Mouse (Mus musculus): ENCODE data around the gene Pskh1. TPM values are rescaled to one million over a fixed set of nuclear protein-coding genes. Genes with fewer than 3 reads are reported as not detected.

Pskh1 gene
- polyA plus RNA-seq, 1 experiment from 2014 or later, result 19.5 TPM

- Histone ChIP-seq H3K27me3 (no peaks in the 10 kb centered on the region), H3K27ac (no peak overlapping the region), H3K4me1 (replicated peaks) (peaks cover 71% of the 10 kb centered on the region), H3K9ac (no peak overlapping the region), H3K9me3 (replicated peaks) (no peaks in the 10 kb centered on the region), H3K4me3 (no peak overlapping the region), H3K36me3 (peaks cover 24% of the 10 kb centered on the region), H3K4me2 (no peak overlapping the region)
- WGBS, result 78% methylated on average over 14 of the region's 14 CpGs
- ATAC-seq (replicated peaks; ENCODE audit: insufficient number of reproducible peaks, insufficient read depth, low FRiP score, low read depth), result no peak
Observed at GRCm38 (mm10) chr8:105961101-105961500, 60.9 kb downstream of the Pskh1 start.

GRCm38 (mm10) chr8:105961536-105961935 lies 61.3 kb downstream of the Pskh1 start:
- no peak overlapping the region for H3K4me3 ChIP-seq
- H3K4me2 ChIP-seq, result no peak overlapping the region
- no peak overlapping the region for H3K27ac ChIP-seq
- ATAC-seq (replicated peaks; ENCODE audit: insufficient number of reproducible peaks, insufficient read depth, low FRiP score, low read depth), result no peak
- no peaks in the 10 kb centered on the region for H3K9me3 ChIP-seq (replicated peaks)
- WGBS, result 66% methylated on average over 10 of the region's 10 CpGs
- H3K36me3 ChIP-seq, result peaks cover 22% of the 10 kb centered on the region
- no peak overlapping the region for H3K9ac ChIP-seq
- H3K4me1 ChIP-seq (replicated peaks), result peaks cover 72% of the 10 kb centered on the region
- H3K27me3 ChIP-seq, result no peaks in the 10 kb centered on the region

- Histone ChIP-seq H3K4me1 (replicated peaks) (peaks cover 63% of the 10 kb centered on the region), H3K27ac (peak overlapping the region; percentile 95), H3K27me3 (no peaks in the 10 kb centered on the region), H3K4me2 (peak overlapping the region; percentile 76), H3K9me3 (replicated peaks) (no peaks in the 10 kb centered on the region), H3K9ac (peak overlapping the region; percentile 94), H3K36me3 (0 out of 2 replicates have a peak, but pooled peaks cover 9% of the 10 kb centered on the region), H3K4me3 (peak overlapping the region; percentile 88)
- 40% methylated on average over 12 of the region's 12 CpGs for WGBS
- no peak for ATAC-seq (replicated peaks; ENCODE audit: insufficient number of reproducible peaks, insufficient read depth, low FRiP score, low read depth)
Observed at GRCm38 (mm10) chr8:105964506-105965265, 64.4 kb downstream of the Pskh1 start.

GRCm38 (mm10) chr8:105965266-105965904 lies 65.1 kb downstream of the Pskh1 start:
- Histone ChIP-seq H3K4me3 (peak overlapping the region; percentile 88), H3K9ac (peak overlapping the region; percentile 94), H3K27me3 (no peaks in the 10 kb centered on the region), H3K4me1 (replicated peaks) (peaks cover 56% of the 10 kb centered on the region), H3K4me2 (peak overlapping the region; percentile 76), H3K36me3 (0 out of 2 replicates have a peak, but pooled peaks cover 2% of the 10 kb centered on the region), H3K27ac (peak overlapping the region; percentile 95), H3K9me3 (replicated peaks) (no peaks in the 10 kb centered on the region)
- 1% methylated on average over 40 of the region's 40 CpGs for WGBS
- ATAC-seq (replicated peaks; ENCODE audit: insufficient number of reproducible peaks, insufficient read depth, low FRiP score, low read depth), result peak; percentile 59

GRCm38 (mm10) chr8:105965905-105966341 lies 65.7 kb downstream of the Pskh1 start, which contains the start of gene Slc12a4:
Gene Slc12a4 (minus strand): TSS chr8:105966097.
- H3K4me3 ChIP-seq, result peak within 1 kb of the TSS; percentile 88
- H3K4me2 ChIP-seq, result peak within 1 kb of the TSS; percentile 76
- ATAC-seq (replicated peaks; ENCODE audit: insufficient number of reproducible peaks, insufficient read depth, low FRiP score, low read depth), result peak; percentile 89
- H3K9me3 ChIP-seq (replicated peaks), result no peaks in the 10 kb centered on the region
- no peaks in the 10 kb centered on the region for H3K27me3 ChIP-seq
- H3K9ac ChIP-seq, result peak within 1 kb of the TSS; percentile 94
- peaks cover 54% of the 10 kb centered on the region for H3K4me1 ChIP-seq (replicated peaks)
- peak within 1 kb of the TSS; percentile 95 for H3K27ac ChIP-seq
- WGBS, result under 1% methylated on average over 41 of the region's 47 CpGs
- no peaks in the 10 kb centered on the region for H3K36me3 ChIP-seq

GRCm38 (mm10) chr8:105966692-105967311 lies 66.6 kb downstream of the Pskh1 start:
- no peaks in the 10 kb centered on the region for H3K36me3 ChIP-seq
- H3K4me1 ChIP-seq (replicated peaks), result peaks cover 46% of the 10 kb centered on the region
- no peak for ATAC-seq (replicated peaks; ENCODE audit: insufficient number of reproducible peaks, insufficient read depth, low FRiP score, low read depth)
- 9% methylated on average over 19 of the region's 19 CpGs for WGBS
- H3K4me3 ChIP-seq, result peak overlapping the region; percentile 88
- no peaks in the 10 kb centered on the region for H3K27me3 ChIP-seq
- H3K4me2 ChIP-seq, result peak overlapping the region; percentile 76
- H3K9ac ChIP-seq, result peak overlapping the region; percentile 2; the same call in 1 of the 2 replicates
- H3K27ac ChIP-seq, result peak overlapping the region; percentile 95
- no peaks in the 10 kb centered on the region for H3K9me3 ChIP-seq (replicated peaks)

- H3K9me3 ChIP-seq (replicated peaks), result no peaks in the 10 kb centered on the region
- ATAC-seq (replicated peaks; ENCODE audit: insufficient number of reproducible peaks, insufficient read depth, low FRiP score, low read depth), result no peak
Observed at GRCm38 (mm10) chr8:105969367-105969766, 69.1 kb downstream of the Pskh1 start.

GRCm38 (mm10) chr8:105971019-105971720 lies 70.9 kb downstream of the Pskh1 start:
- Histone ChIP-seq H3K36me3 (no peaks in the 10 kb centered on the region), H3K27ac (no peak overlapping the region), H3K4me3 (no peak overlapping the region), H3K9me3 (replicated peaks) (no peaks in the 10 kb centered on the region), H3K9ac (no peak overlapping the region), H3K4me2 (no peak overlapping the region), H3K4me1 (replicated peaks) (peaks cover 18% of the 10 kb centered on the region), H3K27me3 (no peaks in the 10 kb centered on the region)
- WGBS, result 73% methylated on average over 8 of the region's 8 CpGs
- no peak for ATAC-seq (replicated peaks; ENCODE audit: insufficient number of reproducible peaks, insufficient read depth, low FRiP score, low read depth)

More at GRCm38 (mm10) chr8:105969367-105969766, 69.1 kb downstream of the Pskh1 start:
- Histone ChIP-seq H3K9ac (no peak overlapping the region), H3K4me3 (no peak overlapping the region), H3K4me2 (no peak overlapping the region), H3K36me3 (no peaks in the 10 kb centered on the region), H3K4me1 (replicated peaks) (peaks cover 28% of the 10 kb centered on the region), H3K27me3 (no peaks in the 10 kb centered on the region), H3K27ac (no peak overlapping the region)
- WGBS, result 70% methylated on average over 1 of the region's 1 CpGs

- Histone ChIP-seq H3K4me3 (no peak overlapping the region), H3K36me3 (no peaks in the 10 kb centered on the region), H3K27ac (no peak overlapping the region), H3K4me2 (no peak overlapping the region), H3K9ac (no peak overlapping the region), H3K27me3 (no peaks in the 10 kb centered on the region), H3K9me3 (replicated peaks) (no peaks in the 10 kb centered on the region), H3K4me1 (replicated peaks) (no peaks in the 10 kb centered on the region)
- no peak for ATAC-seq (replicated peaks; ENCODE audit: insufficient number of reproducible peaks, insufficient read depth, low FRiP score, low read depth)
- 62% methylated on average over 7 of the region's 7 CpGs for WGBS
Observed at GRCm38 (mm10) chr8:105975363-105975762, 75.1 kb downstream of the Pskh1 start.

GRCm38 (mm10) chr8:105979325-105979724 lies 79.1 kb downstream of the Pskh1 start, which contains the start of gene Dpep3:
Gene Dpep3 (minus strand): TSS chr8:105979429.
- 89% methylated on average over 15 of the region's 15 CpGs for WGBS
- Histone ChIP-seq H3K4me3 (no peak within 1 kb of the TSS), H3K4me2 (no peak within 1 kb of the TSS), H3K27me3 (no peaks in the 10 kb centered on the region), H3K36me3 (no peaks in the 10 kb centered on the region), H3K4me1 (replicated peaks) (no peaks in the 10 kb centered on the region), H3K9me3 (replicated peaks) (no peaks in the 10 kb centered on the region), H3K27ac (no peak within 1 kb of the TSS), H3K9ac (no peak within 1 kb of the TSS)
- ATAC-seq (replicated peaks; ENCODE audit: insufficient number of reproducible peaks, insufficient read depth, low FRiP score, low read depth), result no peak

GRCm38 (mm10) chr8:105981146-105981545 lies 80.9 kb downstream of the Pskh1 start:
- H3K27me3 ChIP-seq, result no peaks in the 10 kb centered on the region
- no peaks in the 10 kb centered on the region for H3K36me3 ChIP-seq
- H3K4me1 ChIP-seq (replicated peaks), result no peaks in the 10 kb centered on the region
- no peak overlapping the region for H3K4me3 ChIP-seq
- H3K9me3 ChIP-seq (replicated peaks), result no peaks in the 10 kb centered on the region
- 88% methylated on average over 1 of the region's 1 CpGs for WGBS
- no peak overlapping the region for H3K9ac ChIP-seq
- no peak overlapping the region for H3K4me2 ChIP-seq
- no peak for ATAC-seq (replicated peaks; ENCODE audit: insufficient number of reproducible peaks, insufficient read depth, low FRiP score, low read depth)
- H3K27ac ChIP-seq, result no peak overlapping the region
